Mouse (Mus musculus): ENCODE results near the gene Dnaic1.

Dnaic1 gene

DNA sequence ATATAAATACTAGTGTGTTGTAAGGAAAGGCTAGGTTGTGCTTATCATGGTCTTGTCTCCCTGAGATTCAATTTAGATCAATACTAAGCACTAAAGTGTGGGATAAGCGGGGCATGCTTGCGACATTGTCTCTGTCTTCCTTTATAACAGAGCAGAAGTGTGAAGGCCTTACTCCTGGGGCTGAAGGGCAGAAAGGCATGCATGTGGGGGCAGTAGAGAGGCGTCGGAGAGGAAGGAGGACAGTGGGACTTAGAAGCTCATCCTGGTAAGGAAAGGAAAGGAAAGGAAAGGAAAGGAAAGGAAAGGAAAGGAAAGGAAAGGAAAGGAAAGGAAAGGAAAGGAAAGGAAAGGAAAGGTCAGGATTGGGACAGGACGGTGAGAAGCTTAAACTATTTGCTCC lies 1.9 kb downstream of the Dnaic1 start:
- DNase-seq (ENCODE audit: low spot score), result no peak

DNA sequence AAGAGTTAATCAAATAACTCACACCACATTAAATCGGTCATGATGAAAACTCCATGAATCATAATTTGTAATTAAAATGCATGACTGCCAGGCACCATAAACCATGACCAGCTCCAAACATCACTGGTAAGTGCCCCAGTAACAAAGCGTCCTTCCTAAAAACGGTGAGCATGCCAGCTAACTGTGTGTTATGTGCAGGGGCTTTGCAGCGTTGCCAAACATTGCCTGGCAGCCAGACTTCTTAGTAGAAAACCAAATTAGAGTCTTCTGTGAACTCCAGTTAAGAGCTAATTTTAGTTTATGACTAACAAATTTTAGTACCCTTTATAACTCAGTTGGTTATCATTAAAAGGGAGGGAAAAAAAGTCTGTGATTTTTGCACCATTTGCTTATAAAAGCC lies 3.9 kb downstream of the Dnaic1 start:
- no peak for DNase-seq (ENCODE audit: low spot score)

GRCm38 (mm10) chr4:41575914-41576313 lies 6.3 kb downstream of the Dnaic1 start:
- DNase-seq (ENCODE audit: low spot score), result no peak

- DNase-seq (ENCODE audit: low spot score), result no peak
These were observed 13.8 kb downstream of the Dnaic1 start for GRCm38 (mm10) chr4:41583353-41583752.

DNA sequence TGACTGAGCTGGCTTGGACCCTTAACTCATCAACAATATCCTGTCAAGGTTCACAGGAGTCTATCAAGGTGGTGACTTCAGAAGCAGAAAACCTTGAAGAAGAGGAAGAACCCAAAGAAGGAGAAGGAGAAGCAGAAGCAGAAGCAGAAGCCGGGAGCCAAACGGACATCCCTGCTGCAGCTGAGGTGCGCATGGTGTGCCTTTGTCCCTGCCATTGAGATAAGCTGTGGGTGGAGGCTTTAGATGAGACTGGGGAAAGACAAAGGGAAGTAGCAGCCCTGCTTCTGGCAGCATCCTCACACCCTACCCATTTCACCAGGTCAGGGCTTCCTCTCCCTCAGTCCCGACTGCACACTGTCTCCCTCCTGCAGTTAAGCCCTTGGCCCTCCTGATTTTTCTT lies 33.2 kb downstream of the Dnaic1 start:
- DNase-seq (ENCODE audit: low spot score), result no peak

GRCm38 (mm10) chr4:41604476-41605396 lies 35.2 kb downstream of the Dnaic1 start:
- no peak for DNase-seq (ENCODE audit: low spot score)

DNA sequence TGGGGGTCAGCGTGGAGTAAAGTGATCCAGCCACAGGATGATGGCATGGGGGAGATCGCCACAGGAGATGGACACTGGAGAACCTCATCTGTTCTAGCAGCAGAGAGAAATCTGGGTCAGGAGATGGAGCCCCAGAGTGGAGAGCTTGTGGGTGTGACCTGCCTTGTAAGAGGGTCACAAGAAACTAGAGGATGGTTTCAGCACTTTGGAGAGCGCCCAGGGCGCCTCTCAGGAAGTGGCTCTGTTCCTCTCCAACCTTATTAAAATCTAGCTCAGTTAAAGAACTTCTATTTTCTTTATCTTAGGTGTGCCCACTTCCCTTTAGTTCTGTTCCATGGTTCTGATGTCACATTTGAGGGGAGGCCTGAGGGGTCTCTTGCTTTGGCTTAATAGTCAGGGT lies 37.2 kb downstream of the Dnaic1 start:
- peak; percentile 62 for DNase-seq (ENCODE audit: low spot score)

GRCm38 (mm10) chr4:41609681-41610593 lies 40.4 kb downstream of the Dnaic1 start:
- DNase-seq (ENCODE audit: low spot score), result no peak

DNA sequence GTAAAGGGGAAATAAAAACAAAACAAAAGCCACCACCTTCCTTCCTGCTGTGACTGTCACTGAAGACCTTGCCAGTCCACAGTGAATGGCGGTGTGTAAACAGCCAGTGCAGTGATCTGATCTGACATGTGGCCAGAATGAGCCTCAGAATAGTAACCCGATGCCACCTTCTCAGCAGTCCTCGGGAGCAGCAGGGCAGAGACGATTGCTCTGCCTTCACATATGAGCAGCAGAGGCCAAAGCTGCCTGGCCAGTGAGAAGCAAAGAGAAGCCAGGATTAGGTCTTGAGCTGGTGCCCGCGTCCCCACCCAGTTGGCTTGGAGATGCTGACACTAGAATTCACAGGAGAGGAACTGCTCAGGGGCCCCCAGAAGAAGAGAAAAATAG lies 41.0 kb downstream of the Dnaic1 start:
- DNase-seq (ENCODE audit: low spot score), result no peak

DNA sequence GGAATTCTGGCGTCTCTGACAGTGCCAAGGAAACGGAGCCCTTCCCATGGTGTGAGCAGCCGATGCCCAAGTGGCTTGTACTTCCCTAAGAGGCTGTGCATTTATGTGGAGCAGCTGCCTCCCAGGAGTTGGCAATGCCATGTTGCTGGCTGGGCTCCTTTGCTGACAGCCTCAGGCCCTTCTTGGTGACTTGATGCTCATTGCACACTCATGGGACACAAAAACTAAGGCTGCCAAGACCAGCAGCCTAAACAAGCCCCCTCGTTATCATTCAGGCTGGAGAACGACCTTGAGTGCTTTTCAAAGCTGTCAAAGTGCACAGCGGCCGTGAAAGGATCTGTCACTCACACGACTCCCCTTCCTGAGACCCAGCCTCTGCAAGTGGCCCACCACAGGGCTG lies 42.6 kb downstream of the Dnaic1 start:
- DNase-seq (ENCODE audit: low spot score), result no peak

- peak; percentile 54 for DNase-seq (ENCODE audit: low spot score)
These were observed 44.6 kb downstream of the Dnaic1 start for GRCm38 (mm10) chr4:41614156-41614555.

DNA sequence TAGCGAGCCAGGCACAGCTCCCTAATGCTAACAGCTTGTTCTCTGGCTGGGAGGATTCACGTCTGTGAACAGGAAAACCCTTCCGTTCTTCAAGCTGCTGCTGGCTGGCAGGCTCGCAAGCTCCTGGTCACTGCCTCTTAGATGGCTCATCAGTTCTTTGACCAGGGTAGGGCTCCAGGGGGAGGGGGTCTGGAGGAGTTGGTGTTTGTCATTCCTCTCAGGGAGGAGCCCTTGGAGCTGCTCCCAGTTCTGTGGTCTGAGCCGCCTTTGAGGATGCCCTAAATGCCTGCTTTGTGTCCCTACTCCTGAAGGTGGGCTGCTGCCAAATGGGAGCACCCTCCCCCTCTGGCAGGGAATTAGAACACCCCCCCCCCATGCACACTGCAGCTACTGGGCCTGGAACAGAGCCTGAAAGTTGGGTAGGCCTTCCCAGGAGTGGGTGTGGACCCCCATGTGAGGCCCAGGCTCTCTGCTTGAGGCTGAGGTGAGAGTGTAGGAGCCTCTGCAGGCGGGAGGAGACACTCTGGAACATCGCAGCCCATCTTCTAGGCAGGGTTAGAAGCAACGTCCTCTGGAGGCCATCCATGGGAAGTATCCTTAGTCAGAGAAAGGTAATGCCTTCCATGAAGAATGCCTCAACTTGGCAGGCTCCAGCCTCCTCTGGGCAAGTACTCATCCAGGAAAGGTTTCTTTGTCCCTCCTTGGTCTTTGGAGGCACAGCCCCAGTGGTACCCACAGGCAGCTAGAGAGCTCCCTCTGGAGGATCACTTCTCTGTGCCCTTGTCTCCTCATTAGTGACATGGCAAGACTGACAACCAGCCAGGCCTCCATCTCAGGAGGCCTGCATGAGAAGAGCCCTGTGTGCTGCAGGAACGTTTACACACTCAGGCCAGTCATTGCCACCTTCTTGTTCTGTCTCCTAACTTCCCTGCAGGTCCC lies 46.4 kb downstream of the Dnaic1 start:
- no peak for DNase-seq (ENCODE audit: low spot score)

- no peak for DNase-seq (ENCODE audit: low spot score)
These were observed 49.6 kb downstream of the Dnaic1 start for GRCm38 (mm10) chr4:41618916-41619746.

DNA sequence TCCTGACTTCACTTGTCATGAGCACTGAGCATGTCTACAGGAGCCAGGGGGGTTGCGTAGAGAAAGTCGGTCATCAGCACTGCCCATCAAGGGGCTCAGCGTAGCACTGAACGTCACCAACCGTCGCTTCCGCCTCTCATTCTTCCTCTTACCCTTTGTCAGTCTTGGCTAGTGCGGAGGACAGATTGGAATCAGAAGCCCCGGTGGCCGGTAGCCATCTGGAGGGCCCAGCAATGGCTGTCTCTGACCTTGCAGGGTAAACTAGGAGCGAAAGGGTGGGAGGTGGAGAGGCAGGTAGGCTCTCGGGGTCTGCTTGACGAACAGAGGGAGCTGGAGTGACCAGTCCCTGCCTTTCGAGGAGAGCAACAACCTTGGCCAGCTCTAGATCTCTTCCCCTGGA lies 52.5 kb downstream of the Dnaic1 start:
- no peak for DNase-seq (ENCODE audit: low spot score)

GRCm38 (mm10) chr4:41628202-41628927 lies 58.8 kb downstream of the Dnaic1 start:
- DNase-seq (ENCODE audit: low spot score), result no peak

DNA sequence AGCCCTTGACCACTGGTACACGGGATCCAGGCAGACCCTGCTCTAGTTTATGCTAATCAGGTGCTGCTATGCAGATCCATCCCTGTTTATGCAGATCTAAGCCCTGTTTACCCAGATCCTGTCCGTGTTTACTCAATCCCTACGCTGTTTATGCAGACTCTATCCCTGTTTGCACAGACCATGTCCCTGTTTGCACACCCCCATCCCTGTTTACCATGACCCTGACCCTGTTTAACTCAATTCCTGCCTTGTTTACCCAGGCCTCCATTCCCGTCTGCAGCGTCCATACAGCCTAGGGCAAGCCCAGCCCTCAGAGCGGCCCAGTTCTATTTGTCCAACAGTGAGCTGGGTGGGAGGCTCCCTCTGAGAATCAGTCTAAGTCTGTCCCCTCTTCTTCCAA lies 60.6 kb downstream of the Dnaic1 start:
- no peak for DNase-seq (ENCODE audit: low spot score)

DNA sequence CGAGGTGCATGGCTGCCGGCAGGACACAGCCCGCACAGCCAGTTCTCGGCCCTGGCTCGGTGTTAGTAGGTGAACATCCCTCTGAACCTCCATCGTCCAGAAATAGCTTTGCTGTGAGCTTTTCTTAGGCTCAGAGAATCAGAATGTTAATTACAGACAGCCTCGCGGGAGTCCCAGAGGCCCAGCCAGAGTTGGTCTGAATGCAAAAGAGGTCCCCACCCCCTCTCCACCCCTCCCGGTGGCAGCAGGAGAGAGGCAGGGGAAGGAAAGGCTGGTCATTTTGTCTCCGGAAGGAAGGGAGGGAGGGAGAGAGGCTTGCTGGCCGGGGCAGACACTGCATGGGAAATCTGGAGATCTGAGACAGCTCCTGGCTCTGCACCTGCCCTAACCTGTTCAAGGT lies 61.8 kb downstream of the Dnaic1 start:
- no peak for DNase-seq (ENCODE audit: low spot score)

- DNase-seq (ENCODE audit: low spot score), result no peak
These were observed 63.4 kb downstream of the Dnaic1 start for GRCm38 (mm10) chr4:41633001-41633400.

DNA sequence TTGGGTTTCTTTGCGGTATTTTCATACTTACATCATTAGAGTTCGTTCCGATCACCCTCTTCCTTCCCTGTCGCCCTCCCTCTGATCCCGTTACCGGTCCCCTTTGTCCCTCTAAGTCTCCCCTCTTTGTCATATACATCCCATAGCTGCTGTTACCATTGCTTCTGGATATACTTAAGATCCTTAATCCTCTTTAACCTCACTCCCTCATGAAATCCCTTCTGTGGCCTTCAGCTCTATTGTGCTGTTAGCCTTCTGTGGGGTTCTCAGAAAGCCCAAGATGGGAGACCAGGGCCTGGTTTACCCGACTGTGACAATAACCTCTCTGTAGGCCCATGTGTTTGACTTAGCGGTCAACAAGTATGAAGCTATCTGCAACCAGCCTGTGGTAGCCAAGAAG lies 65.1 kb downstream of the Dnaic1 start:
- DNase-seq (ENCODE audit: low spot score), result no peak

- DNase-seq (ENCODE audit: low spot score), result no peak
These were observed 65.6 kb downstream of the Dnaic1 start for GRCm38 (mm10) chr4:41635224-41635623.
